Mouse (Mus musculus) MEL (cell line): Measurements from ENCODE around the gene Dennd1a.

Experiments
- CTCF ChIP-seq, 3 experiments: IDR thresholded peaks in 2 of 3; conservative IDR thresholded peaks in 1 of 3; 2 replicates each; pipeline ENCODE4 v1.5.1; 2011 to 2012; ENCODE audit warnings: low read length in 3 of 3, low read depth in 2 of 3, mild to moderate bottlenecking in 2 of 3, improper control_type of control experiment in 1 of 3, inconsistent platforms in 1 of 3, mixed read lengths in 1 of 3, moderate library complexity in 1 of 3; ENCODE audit not compliant: control insufficient read depth in 1 of 3, insufficient read depth in 1 of 3, poor library complexity in 1 of 3, severe bottlenecking in 1 of 3
- EP300 ChIP-seq, 2 experiments: IDR thresholded peaks; 2 replicates each; pipeline ENCODE4 v1.6.1; 2011; ENCODE audit warnings: improper control_type of control experiment in 2 of 2, low read length in 2 of 2, low read depth in 1 of 2, mild to moderate bottlenecking in 1 of 2
- GABPA ChIP-seq: IDR thresholded peaks from 2 replicates; pipeline ENCODE4 v1.6.1; 2012; ENCODE audit warnings: low read depth, mild to moderate bottlenecking, inconsistent platforms, low read length, improper control_type of control experiment, moderate library complexity
- MAFK ChIP-seq: IDR thresholded peaks from 2 replicates; pipeline ENCODE4 v1.6.1; 2011; ENCODE audit warnings: low read depth, mild to moderate bottlenecking, low read length, improper control_type of control experiment, borderline replicate concordance
- MEF2A ChIP-seq: IDR thresholded peaks from 2 replicates; pipeline ENCODE4 v1.6.1; 2014; ENCODE audit warnings: low read depth, mild to moderate bottlenecking, inconsistent platforms, low read length, improper control_type of control experiment; ENCODE audit not compliant: poor library complexity, insufficient replicate concordance, severe bottlenecking; ENCODE audit errors: extremely low read depth
- NELFE ChIP-seq: IDR thresholded peaks from 2 replicates; pipeline ENCODE4 v1.6.1; 2011; ENCODE audit warnings: low read depth, low read length, improper control_type of control experiment
- NRF1 ChIP-seq: IDR thresholded peaks from 2 replicates; pipeline ENCODE4 v1.6.1; 2014; ENCODE audit warnings: low read depth, mild to moderate bottlenecking, inconsistent platforms, low read length, improper control_type of control experiment, moderate library complexity; ENCODE audit not compliant: poor library complexity, insufficient read depth, severe bottlenecking
- POLR2A ChIP-seq, 2 experiments: IDR thresholded peaks; 2 replicates each; pipeline ENCODE4 v1.6.1; 2011 to 2012; ENCODE audit warnings: low read length in 2 of 2, mild to moderate bottlenecking in 2 of 2, control low read depth in 1 of 2, improper control_type of control experiment in 1 of 2, low read depth in 1 of 2, moderate library complexity in 1 of 2; ENCODE audit not compliant: control insufficient read depth in 1 of 2, insufficient read depth in 1 of 2, poor library complexity in 1 of 2
- POLR2AphosphoS2 ChIP-seq: IDR thresholded peaks from 2 replicates; pipeline ENCODE4 v1.6.1; 2011; ENCODE audit warnings: low read length, improper control_type of control experiment
- POLR2AphosphoS5 ChIP-seq: IDR thresholded peaks from 2 replicates; pipeline ENCODE4 v1.6.1; 2012; ENCODE audit warnings: low read depth, borderline replicate concordance, mild to moderate bottlenecking, inconsistent platforms, low read length, moderate library complexity, mixed read lengths
- SIN3A ChIP-seq: IDR thresholded peaks from 2 replicates; pipeline ENCODE4 v1.6.1; 2012; ENCODE audit warnings: low read length, improper control_type of control experiment, inconsistent platforms
- USF1 ChIP-seq: IDR thresholded peaks from 2 replicates; pipeline ENCODE4 v1.6.1; 2014; ENCODE audit warnings: low read depth, mild to moderate bottlenecking, inconsistent platforms, low read length, improper control_type of control experiment, moderate library complexity
- ZMIZ1 ChIP-seq: IDR thresholded peaks from 2 replicates; pipeline ENCODE4 v1.6.1; 2012; ENCODE audit warnings: low read depth, mild to moderate bottlenecking, inconsistent platforms, low read length, improper control_type of control experiment, moderate library complexity

- no peak for TF ChIP-seq SIN3A
- TF ChIP-seq CTCF (IDR thresholded peaks at IDR 0.05 in 2 of 3, conservative IDR thresholded peaks at IDR 0.05 in 1 of 3; ENCODE audit: control insufficient read depth in 1 of 3, insufficient read depth in 1 of 3, low read depth in 2 of 3, low read length in 3 of 3, poor library complexity in 1 of 3, severe bottlenecking in 1 of 3), result no peak
- no peak for TF ChIP-seq POLR2AphosphoS5
- TF ChIP-seq USF1, result no peak
- no peak for TF ChIP-seq POLR2AphosphoS2
- TF ChIP-seq POLR2A (IDR thresholded peaks at IDR 0.05; ENCODE audit: control insufficient read depth in 1 of 2, insufficient read depth in 1 of 2, low read depth in 1 of 2, low read length in 2 of 2, poor library complexity in 1 of 2), result no peak
- no peak for TF ChIP-seq MAFK
- no peak for TF ChIP-seq GABPA
- no peak for TF ChIP-seq MEF2A
- TF ChIP-seq EP300 (IDR thresholded peaks at IDR 0.05; ENCODE audit: low read depth in 1 of 2, low read length in 2 of 2), result no peak
- no peak for TF ChIP-seq NELFE
- no peak for TF ChIP-seq ZMIZ1
- TF ChIP-seq NRF1, result no peak
Observed at GRCm38 (mm10) chr2:38207752-38208151, 79.4 kb downstream of the Dennd1a start.
